Mouse (Mus musculus) embryo, embryonic 11.5 days (tissue): ENCODE results near the gene Adamts1.

ENCODE experiments used
- DNase-seq: peaks from one replicate; pipeline ENCODE4 v3.0.0-alpha.2; 2012; ENCODE audit warnings: low read depth, low spot score

Adamts1 gene

DNA sequence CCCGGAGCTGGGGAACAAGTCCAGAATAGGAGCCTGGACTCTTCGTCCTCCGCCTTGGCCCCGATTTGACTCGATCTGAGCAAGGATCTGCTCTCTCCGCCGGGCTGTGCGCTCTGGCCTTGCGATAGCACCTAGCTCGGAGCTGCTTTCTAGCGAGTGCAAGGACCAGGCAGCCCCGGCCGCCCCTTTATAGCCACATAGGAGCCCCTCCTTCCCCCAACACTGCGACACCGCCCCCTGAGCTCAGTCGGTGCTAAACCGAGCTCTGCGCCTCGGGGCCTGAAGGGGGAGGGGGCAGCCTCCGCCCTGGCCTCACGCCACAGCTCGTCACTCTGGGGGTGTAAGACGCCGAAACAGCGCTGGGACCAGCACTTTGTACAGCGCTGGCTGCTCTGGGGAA, at the start of gene Adamts1:
TSS of gene Adamts1 (minus strand) at position 160 of the 400 bp plus-strand sequence.
- DNase-seq = peak; percentile 83

DNA sequence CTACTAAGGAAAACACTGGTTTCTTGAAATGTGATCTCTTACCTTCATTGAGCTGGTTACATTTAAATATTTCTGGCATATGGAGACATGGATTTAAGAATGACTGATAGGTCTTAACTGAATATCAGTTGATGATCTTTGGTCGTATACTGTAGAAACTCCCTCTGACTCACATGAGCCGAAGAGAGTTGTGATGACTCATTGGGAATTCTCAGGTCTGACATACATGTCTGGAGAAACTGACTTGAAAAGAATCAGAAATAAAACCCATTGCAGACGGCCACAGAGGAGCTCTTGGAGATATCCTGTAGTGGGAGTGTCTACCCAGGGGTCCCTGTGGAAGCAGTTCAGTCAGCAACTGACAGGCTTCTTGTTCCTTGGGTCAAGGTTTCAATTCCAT, 24.2 kb upstream of the Adamts1 start:
- DNase-seq = no peak

DNA sequence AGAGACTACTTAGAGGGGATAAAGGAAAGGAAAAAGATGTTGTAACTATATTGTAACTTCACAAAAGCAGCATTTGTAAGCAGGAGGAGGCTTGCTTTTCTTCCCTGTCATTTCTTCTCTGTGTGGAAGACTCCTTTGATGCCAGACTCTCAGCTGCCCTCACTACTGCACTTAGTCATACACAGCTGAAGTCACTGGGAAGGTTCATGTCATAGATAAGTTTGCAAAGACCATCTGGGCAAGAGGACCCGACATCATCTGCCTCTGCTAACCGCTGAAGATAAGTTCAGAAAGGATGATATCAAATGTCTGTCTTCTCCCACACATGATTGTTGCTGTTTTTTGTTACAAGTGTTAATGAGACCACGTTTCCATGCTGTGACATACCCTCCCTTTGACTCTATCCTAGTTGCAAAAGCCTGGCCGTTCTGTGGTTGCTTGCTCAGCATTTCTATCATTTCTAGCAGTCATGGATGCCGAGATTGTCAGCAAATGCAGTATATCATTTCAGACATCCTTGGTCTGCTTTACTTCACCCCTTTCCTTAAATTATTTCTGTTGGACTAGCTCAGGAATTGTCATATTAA, 19.5 kb upstream of the Adamts1 start:
- no peak for DNase-seq

DNA sequence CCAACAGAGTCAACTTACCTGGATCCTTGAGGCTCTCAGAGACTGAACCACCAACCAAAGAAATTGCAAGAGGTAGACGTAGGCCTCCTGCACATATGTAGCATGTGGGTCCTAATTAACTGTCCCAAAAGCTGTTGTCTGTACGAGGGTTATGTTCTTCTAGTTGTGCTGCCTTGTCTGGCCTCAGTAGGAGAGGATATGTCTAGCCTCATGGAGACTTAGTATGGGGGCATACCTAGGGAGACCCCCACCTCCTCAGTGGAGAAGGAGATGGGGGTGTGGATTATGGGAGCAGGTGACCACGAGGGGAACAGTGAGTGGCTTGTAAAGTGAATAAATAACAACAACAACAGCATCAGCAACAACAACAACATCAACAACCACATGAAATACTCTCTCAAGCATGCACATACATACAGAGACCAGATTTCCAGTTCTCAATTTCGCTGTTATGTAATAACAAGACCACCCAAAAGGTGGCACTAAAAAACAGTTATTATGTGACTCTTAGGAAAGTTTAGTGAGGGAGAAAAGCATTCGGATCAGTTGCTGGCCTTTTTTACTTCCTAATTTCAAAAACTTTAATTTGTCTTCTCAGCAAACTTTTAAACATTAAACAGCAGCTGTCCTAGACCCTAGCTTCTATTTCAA, 17.0 kb upstream of the Adamts1 start:
- DNase-seq = no peak

DNA sequence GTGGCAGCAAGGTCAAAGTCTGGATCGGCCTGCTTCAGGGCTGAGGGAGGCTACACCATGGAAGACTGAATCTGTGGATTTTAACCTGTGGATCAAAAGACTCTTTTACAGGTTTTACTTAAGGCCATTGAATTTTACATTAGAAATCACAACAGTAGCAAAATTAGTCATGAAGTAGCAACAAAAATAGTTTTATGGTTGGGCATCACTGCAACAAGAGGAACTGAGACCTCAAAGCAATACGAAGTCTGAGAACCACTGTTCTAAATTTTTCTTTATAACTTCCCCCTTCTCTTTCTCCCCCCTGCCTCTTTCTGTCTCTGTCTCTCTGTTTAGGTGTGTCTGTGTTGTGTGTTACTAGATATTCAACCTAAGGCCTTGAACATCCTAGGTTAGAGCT, 11.2 kb upstream of the Adamts1 start:
- DNase-seq = no peak

DNA sequence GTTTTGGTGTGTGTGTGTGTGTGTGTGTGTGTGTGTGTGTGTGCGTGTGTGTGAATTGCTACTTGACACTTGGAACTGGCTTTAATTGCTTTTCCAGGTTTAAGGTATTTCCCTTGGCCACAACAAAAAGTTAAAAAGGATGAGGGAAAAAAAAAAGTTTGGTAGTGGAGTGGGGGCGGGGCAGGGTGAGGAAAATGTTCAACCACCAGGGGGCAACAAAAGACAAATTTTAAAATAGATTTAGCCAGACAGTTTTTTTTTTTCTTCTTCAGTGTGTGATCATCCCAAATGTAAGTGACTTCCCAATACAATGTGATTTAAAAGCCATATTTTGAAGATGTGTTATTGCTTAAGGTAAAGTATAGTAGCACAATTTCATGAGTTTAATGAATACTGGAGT, 4.7 kb upstream of the Adamts1 start:
- DNase-seq = peak; percentile 31

DNA sequence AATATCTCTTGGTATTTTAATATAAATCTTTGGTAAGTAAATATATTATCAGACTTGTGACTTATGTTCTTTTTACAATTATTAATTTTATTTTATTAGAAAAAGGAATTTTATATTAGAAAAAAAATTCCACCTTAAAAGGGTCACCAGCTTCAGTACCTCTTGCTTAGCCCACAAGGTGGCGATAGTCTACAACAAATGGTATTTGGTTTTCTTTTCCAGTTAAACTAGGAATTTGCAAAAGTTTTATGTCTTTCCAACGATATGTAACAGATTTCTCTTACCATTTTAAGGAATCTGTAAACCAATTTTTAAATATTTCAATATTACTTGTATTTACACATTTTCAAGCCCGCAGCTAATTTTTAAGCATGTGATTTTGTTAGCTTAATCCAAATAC, 4.2 kb upstream of the Adamts1 start:
- peak; percentile 56 for DNase-seq

DNA sequence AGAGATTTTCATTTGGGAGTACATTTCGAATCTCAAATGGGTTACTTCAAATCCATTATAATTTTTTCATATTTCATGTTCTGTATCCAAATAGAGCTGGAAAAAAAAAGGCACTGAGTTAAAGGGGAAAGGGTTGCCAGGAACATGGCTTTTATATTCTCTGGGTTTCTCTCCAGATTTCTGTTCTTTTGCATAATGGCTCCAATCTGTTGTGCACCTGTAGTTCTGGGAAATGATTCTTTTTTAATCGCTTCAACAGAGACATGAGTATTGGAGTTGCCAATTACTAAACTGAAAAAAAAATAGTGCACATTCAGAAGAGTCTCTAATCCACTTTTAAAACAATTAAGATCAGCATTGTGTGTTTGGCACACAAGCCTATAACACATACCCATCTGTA, 2.7 kb upstream of the Adamts1 start:
- no peak for DNase-seq

DNA sequence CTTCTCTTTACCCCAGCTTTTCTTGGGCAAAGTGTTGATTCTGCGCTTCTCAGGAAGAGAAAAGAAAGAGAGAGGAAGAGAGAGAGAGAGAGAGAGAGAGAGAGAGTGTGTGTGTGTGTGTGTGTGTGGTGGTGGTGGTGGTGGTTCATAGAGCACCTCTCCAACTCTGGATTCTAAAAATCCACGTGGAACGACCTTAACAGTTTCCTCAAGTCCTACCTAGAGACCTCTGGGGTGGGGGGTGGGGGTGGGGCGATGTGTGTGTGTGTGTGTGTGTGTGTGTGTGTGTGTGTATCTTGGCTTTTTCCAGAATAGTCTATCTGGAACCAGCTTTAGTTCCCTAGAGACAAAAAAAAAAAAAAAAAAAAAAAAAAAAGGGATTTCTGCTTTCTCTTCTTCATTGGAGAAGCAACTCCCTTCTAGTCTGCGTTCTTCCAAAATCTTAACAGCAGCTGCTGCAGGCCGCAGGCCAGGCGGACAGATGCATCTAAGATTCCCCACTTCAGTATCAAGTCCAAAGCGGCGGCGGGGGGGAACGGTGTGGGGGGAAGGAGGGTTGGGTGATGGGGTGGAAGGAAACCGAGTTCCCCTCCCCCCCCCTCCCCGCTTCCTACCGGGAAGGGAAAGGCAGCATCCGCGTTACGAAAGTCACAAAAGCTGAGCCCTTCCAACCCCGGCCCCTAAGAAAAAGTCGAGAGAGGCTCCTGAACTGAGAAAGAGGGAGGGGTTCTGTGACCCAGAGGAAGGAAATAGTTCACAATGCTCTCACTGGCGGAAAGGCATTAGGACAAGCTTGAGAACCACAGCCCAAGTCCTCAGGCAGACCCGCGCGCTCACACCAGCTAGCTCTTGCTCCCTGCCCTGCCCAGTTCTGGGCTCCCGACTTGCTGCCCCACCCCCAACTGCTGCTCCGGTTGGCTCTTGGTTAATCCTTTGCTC, 969 bp upstream of the Adamts1 start:
- DNase-seq = peak; percentile 36

DNA sequence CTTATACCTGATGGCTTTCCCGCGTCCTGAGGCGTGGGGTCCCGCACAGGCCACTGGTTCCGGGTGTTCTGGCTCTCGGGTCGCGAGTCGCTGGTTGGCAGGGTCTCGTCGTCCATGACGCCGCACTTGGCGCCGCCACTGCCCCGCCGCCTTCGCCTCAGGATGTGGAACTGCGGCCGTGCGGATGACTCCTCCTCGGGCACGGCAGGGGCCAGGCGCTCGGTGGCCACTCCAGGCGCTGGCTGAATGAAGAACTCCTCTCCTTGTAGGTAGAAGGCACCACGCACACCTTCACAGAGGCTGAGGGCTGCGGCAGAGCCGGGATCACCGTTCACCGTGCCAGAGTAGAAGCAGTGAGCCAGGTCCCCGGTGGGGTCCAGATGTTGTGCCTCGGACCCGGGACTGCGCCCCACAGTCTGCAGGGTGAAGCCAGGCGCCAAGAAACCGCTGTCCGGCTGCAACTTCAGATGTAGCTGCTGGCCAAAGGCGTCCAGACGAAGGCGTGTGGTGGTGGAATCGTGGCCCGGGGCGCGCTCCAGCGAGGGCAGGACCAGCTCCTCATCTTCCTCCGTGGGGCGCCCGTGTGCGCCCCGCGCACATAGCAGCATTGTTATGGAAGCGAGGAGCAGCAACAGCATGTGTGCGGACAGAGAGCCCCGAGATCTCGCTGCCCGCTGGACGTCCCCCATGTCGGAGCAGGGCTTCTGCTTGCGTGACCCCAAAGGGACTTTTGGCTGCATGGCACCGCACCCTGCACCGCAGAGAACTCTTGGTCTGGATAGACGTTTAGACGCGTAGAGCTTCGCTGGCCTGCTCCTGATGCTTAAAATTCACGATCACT, 722 bp downstream of the Adamts1 start:
- no peak for DNase-seq

DNA sequence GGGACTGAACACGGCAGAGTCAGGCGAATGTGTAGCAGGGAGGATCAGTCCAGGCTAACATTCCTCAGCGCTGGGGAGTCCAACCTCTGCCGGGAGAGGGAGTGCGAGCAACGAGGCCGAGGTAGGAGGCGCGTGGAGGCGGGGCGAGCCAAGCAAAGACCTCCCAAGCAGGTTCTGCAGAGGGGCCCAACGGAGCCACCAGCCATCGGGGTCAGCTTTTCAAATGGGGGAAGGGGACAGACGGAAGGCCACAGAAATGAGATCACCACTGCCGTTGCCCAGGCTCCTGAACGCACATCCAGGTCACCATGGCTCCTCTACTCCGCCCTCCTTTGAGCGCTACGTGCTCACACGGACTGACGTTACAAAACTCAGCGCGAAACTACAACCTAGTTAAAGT, 1.7 kb downstream of the Adamts1 start:
- peak; percentile 70 for DNase-seq

DNA sequence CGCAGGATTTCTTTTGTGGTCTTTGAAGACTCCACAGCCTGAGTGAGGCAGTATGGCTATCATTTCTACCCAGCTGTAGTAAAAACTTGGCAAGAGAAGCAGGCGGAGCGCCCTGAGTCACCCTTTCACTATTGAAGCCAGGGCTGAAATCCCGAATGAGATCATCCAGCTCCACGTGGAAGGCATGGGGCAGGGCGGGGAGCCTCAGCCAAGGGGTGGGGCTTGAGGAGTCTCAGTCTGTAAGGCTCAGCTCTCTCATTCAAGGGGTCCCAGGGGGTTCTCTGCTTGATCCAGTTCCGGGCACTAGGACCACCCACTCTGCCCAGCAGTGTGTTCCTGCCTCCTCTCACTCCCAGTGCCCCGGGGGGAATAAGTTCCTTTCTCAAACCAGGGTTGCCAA, 2.2 kb downstream of the Adamts1 start:
- DNase-seq = peak; percentile 69

DNA sequence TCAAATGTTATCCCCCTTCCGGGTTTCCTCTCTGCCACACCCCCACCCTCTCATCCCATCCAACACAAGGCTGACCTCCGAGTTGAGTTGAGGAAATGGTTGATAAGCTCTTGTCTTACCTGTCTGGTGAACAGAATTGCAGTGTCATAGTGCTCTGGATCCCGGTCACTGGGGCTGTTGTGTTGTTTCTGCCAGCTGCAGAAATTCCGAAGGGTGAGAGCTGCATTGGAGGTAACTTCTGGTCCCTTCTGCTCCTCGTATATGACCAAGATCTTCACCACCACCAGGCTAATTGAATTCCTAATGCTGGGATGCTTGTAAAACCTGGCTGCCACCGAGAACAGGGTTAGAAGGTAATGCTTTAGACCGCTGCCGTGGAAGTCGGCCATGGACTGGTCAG, 2.9 kb downstream of the Adamts1 start:
- no peak for DNase-seq

DNA sequence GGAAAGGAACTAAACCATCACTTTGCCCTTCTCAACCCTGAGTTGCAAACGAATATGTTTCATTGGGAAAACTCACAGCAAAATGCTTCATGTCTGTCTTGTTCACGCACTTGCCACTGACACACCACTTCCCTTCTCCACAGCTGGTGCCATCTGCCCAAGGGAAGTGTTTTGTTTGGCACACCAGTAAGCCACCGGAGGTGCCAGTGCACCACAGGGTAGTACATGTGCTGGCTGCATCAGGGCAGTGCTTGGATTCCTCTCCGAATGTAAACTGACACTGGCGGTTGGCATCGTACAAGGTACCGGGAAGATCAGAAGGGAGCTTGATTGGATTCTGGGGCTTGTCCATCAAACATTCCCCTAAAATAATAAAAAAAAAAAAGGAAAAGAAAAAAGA, 4.6 kb downstream of the Adamts1 start:
- no peak for DNase-seq

DNA sequence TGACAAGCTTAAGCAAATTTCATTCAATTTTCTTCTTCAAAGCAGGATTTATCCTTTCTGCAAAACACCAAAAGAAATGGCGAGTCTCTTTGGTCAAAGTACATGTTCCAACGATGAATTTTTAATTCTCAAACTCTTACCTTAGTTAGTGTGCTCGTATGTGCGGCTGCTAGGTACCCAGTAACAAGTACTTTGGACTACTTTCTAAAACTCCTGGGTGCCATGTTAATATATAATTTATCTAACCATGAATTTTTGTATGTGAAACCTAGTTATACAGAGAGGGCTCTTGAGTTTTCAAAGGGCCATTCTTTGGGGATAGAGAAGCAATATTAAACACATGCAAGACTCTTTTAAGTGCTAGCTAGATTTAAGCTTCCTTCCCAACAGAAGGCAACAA, 5.8 kb downstream of the Adamts1 start:
- DNase-seq = no peak

DNA sequence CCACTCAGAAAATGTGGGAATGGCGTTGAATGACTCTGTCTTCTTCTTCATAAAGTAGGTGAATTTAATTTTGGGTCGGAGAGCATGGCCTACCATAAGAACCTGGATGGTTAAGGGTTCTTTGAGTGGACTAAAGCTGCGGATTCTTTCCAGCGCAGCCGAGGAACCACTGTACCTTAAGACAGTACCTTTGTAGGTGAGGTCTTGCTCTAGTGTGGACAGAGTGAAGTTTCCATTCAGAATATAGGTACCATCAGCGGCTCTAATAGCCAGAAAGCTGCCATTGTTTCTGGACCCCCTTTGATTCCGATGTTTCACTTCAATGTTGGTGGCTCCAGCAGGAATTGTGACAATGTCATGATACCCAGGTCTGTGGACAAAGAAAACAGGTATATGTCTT, 7.2 kb downstream of the Adamts1 start:
- DNase-seq = no peak

DNA sequence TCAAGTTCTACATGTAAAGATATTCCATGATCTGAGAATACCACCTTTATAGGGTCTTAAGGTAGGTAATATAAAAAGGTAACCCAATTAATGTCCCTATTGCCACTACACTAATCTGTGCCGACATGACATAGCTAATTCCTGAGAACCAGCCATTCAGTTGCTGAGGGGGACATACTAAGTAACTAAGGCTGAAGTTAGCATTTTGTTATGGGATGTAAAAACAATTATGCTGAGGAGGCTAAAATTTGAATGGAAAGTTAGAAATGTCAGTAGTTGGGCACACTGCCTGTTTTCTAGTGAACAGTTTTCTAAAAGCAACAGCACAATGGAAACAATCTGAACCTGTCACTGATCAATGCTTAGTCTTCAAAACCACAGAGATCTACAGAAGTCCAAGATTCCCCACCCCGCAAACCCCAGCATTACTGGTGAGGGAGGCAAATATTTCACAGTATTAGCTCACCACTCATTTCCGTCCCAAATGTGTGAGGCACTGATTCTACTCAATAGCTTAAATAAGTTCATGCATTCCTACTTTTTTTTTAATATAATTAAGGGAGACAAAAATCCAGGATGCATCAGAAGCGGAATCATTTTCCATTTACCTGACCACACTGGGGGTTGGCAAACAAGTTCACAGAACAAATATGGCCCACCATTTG, 9.6 kb downstream of the Adamts1 start:
- DNase-seq = no peak

DNA sequence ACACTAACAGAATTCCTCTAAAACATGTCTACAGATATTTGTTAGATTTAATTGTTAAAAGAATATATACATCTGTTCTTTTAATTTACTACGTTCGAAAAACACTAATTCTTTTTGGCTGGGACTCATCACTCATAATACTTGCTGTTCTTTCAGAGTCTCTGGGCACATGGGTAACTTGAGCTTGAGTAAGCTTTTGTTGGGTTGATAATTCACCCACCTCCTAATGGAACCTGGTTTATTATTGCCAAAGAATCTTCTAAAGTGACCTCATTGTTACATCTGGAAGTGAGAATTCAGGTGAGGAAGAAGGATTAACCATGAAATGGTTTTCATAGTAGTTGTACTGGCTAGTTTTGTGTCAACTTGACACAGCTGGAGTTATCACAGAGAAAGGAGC, 21.8 kb downstream of the Adamts1 start:
- DNase-seq = no peak

DNA sequence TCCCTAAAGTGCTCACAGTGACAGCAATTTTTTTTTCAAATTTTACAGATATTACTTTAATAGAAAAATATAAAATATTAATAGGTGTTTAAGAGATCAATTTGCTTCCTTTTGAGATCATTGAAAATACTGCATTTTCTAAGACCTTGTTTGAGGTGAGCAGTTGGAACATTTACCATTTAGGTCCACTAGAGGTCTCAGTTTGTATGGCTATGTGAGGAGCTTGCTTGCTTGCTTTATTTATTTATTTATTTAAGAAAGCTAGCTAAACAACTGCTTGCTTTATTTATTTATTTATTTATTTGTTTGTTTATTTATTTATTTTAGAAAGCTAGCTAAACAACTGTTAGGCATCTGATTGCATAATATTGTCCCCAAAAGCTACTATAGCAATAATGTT, 23.1 kb downstream of the Adamts1 start:
- no peak for DNase-seq

DNA sequence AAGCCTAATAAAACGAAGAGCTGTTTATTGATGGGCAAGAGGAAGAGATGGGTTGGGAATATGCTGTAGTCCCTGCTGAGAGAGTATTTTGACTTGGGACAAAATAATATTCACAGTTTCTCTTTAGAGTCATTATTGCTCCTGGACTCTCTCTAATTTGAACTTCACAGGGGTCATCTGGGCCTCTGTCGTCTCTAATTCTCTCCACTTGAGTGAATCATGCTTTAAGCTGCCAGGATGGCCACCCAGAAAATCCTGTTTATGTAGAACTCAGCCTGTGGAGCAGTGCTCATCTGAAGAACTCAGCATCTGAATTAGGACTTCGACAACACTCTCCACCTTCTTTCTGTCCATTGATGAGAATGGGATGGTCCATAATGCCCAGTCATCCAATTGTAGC, 30.6 kb downstream of the Adamts1 start:
- DNase-seq = no peak

DNA sequence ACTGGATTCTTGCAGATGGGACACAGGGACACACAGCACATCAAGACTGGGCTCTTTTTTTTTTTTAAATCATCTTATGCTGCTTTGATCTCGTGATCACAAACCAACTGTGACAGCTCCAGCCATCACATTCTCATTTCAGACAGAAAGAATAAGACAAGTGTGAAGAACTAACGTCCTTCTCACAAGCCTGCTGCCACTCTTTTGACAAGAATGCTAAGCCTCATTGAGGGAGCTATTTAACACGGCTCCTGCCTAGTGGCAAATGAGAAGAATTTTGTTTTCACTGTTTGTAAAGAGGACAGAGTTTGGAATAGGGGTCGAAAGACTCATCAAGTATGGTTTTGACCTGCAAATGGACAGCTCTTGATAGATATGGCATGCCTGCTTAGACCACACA, 35.6 kb downstream of the Adamts1 start:
- no peak for DNase-seq
